Mouse (Mus musculus) megakaryocyte, embryonic 14.5 days (primary cell): ENCODE data around the gene Dgkq. TPM values are rescaled to one million over a fixed set of nuclear protein-coding genes. Genes with fewer than 3 reads are reported as not detected.

ENCODE experiments used
- H3K27me3 ChIP-seq: replicated peaks from 2 replicates; pipeline ENCODE3; 2012; ENCODE audit warnings: inconsistent platforms
- H3K36me3 ChIP-seq: replicated peaks from 2 replicates; pipeline ENCODE3; 2012; ENCODE audit warnings: low read length, inconsistent platforms, mixed read lengths
- H3K4me1 ChIP-seq: 2 replicates; pipeline ENCODE4 v1.6.1; 2012; ENCODE audit warnings: inconsistent platforms
- H3K4me3 ChIP-seq: replicated peaks from 2 replicates; pipeline ENCODE3; 2012; ENCODE audit warnings: moderate library complexity, mild to moderate bottlenecking, inconsistent platforms
- H3K9me3 ChIP-seq: 2 replicates; pipeline ENCODE4 v1.6.1; 2012; ENCODE audit warnings: inconsistent platforms
- FLI1 ChIP-seq: IDR thresholded peaks from 2 replicates; pipeline ENCODE4 v1.6.1; 2012; ENCODE audit warnings: low read length, inconsistent platforms, mixed read lengths
- GATA1 ChIP-seq: IDR thresholded peaks from 3 replicates; pipeline ENCODE4 v1.6.1; 2012; ENCODE audit warnings: mixed read lengths, low read length, inconsistent platforms, borderline replicate concordance
- polyA plus RNA-seq: library from polyadenylated mRNA; stranded (reverse); fragments of >175 nt; gene quantifications from 2 replicates; pipeline ENCODE4 v1.2.3, GENCODE M21; 2012; ENCODE audit warnings: low replicate concordance; ENCODE audit not compliant: insufficient read depth

The Dgkq gene
- polyA plus RNA-seq, 1 experiment = 0.74 TPM

- no peak for TF ChIP-seq GATA1
- TF ChIP-seq FLI1 = no peak
- Histone ChIP-seq H3K27me3 (no peaks in the 10 kb centered on the region), H3K4me3 (no peak overlapping the region), H3K36me3 (peaks cover 55% of the 10 kb centered on the region), H3K9me3 (no peaks in the 10 kb centered on the region), H3K4me1 (peaks cover 30% of the 10 kb centered on the region)
These were observed 10.9 kb downstream of the Dgkq start for GRCm38 (mm10) chr5:108658611-108659010.

GRCm38 (mm10) chr5:108657406-108657805, 12.1 kb downstream of the Dgkq start:
- H3K4me3 ChIP-seq = no peak overlapping the region
- TF ChIP-seq GATA1 = no peak
- no peak for TF ChIP-seq FLI1
- no peaks in the 10 kb centered on the region for H3K27me3 ChIP-seq
- no peaks in the 10 kb centered on the region for H3K9me3 ChIP-seq
- H3K4me1 ChIP-seq = peaks cover 30% of the 10 kb centered on the region
- peaks cover 67% of the 10 kb centered on the region for H3K36me3 ChIP-seq

- Histone ChIP-seq H3K27me3 (no peaks in the 10 kb centered on the region), H3K4me1 (peaks cover 28% of the 10 kb centered on the region), H3K4me3 (no peak overlapping the region), H3K36me3 (peaks cover 80% of the 10 kb centered on the region), H3K9me3 (no peaks in the 10 kb centered on the region)
- no peak for TF ChIP-seq GATA1
- no peak for TF ChIP-seq FLI1
These were observed 13.4 kb downstream of the Dgkq start for GRCm38 (mm10) chr5:108655891-108656650.

- no peak for TF ChIP-seq FLI1
- TF ChIP-seq GATA1 = no peak
- no peaks in the 10 kb centered on the region for H3K9me3 ChIP-seq
- peaks cover 87% of the 10 kb centered on the region for H3K36me3 ChIP-seq
- H3K4me1 ChIP-seq = peaks cover 24% of the 10 kb centered on the region
- H3K4me3 ChIP-seq = no peak overlapping the region
- H3K27me3 ChIP-seq = no peaks in the 10 kb centered on the region
These were observed 14.1 kb downstream of the Dgkq start for GRCm38 (mm10) chr5:108655381-108655780.

GRCm38 (mm10) chr5:108654444-108654990, 15.0 kb downstream of the Dgkq start:
- TF ChIP-seq FLI1 = no peak
- TF ChIP-seq GATA1 = no peak
- H3K4me3 ChIP-seq = no peak overlapping the region
- no peaks in the 10 kb centered on the region for H3K27me3 ChIP-seq
- H3K9me3 ChIP-seq = no peaks in the 10 kb centered on the region
- H3K36me3 ChIP-seq = peaks cover 96% of the 10 kb centered on the region
- H3K4me1 ChIP-seq = peaks cover 16% of the 10 kb centered on the region

GRCm38 (mm10) chr5:108653341-108653740, 16.1 kb downstream of the Dgkq start:
- H3K4me3 ChIP-seq = no peak overlapping the region
- H3K4me1 ChIP-seq = peaks cover 4% of the 10 kb centered on the region; the same call in 1 of the 2 replicates
- H3K36me3 ChIP-seq = peaks cover 100% of the 10 kb centered on the region
- H3K27me3 ChIP-seq = no peaks in the 10 kb centered on the region
- H3K9me3 ChIP-seq = no peaks in the 10 kb centered on the region
- TF ChIP-seq FLI1 = no peak
- TF ChIP-seq GATA1 = no peak

- Histone ChIP-seq H3K9me3 (no peaks in the 10 kb centered on the region), H3K27me3 (no peaks in the 10 kb centered on the region), H3K36me3 (peaks cover 100% of the 10 kb centered on the region), H3K4me3 (no peak overlapping the region), H3K4me1 (no peaks in the 10 kb centered on the region)
- no peak for TF ChIP-seq GATA1
- TF ChIP-seq FLI1 = no peak
These were observed 17.6 kb downstream of the Dgkq start for GRCm38 (mm10) chr5:108651823-108652222.

- peaks cover 100% of the 10 kb centered on the region for H3K36me3 ChIP-seq
These were observed 18.2 kb downstream of the Dgkq start for GRCm38 (mm10) chr5:108651136-108651720.

GRCm38 (mm10) chr5:108650341-108650740, 19.1 kb downstream of the Dgkq start:
- TF ChIP-seq GATA1 (no peak), FLI1 (no peak)
- Histone ChIP-seq H3K36me3 (peaks cover 100% of the 10 kb centered on the region), H3K9me3 (no peaks in the 10 kb centered on the region), H3K4me1 (no peaks in the 10 kb centered on the region), H3K4me3 (no peak overlapping the region), H3K27me3 (no peaks in the 10 kb centered on the region)

More at GRCm38 (mm10) chr5:108651136-108651720, 18.2 kb downstream of the Dgkq start:
- TF ChIP-seq GATA1 (no peak), FLI1 (no peak)
- Histone ChIP-seq H3K4me1 (no peaks in the 10 kb centered on the region), H3K9me3 (no peaks in the 10 kb centered on the region), H3K27me3 (no peaks in the 10 kb centered on the region), H3K4me3 (no peak overlapping the region)
